Mouse (Mus musculus) kidney, postnatal 0 days (tissue): Measurements from ENCODE around the gene Ppp1r1b. TPM values are rescaled to one million over a fixed set of nuclear protein-coding genes. Genes with fewer than 3 reads are reported as not detected.

ENCODE experiments used
- ATAC-seq: fragments of 200-750 bp; cut with Nextera tagmentation; replicated peaks from 2 replicates; pipeline ENCODE4 v1.8.0; 2017; ENCODE audit warnings: low read depth, moderate number of reproducible peaks, moderate TSS enrichment, moderate library complexity; ENCODE audit not compliant: low FRiP score
- DNase-seq: peaks from one replicate; pipeline ENCODE4 v3.0.0-alpha.2; 2016; ENCODE audit warnings: low spot score
- H3K27ac ChIP-seq: fragments of 300-500 bp; sonication (generic); 2 replicates; pipeline ENCODE4 v1.5.1; 2014; ENCODE audit warnings: mild to moderate bottlenecking
- H3K27me3 ChIP-seq: fragments of 300-500 bp; sonication (generic); 2 replicates; pipeline ENCODE4 v1.6.1; 2014; ENCODE audit warnings: low read length, mixed read lengths; ENCODE audit not compliant: insufficient read depth
- H3K36me3 ChIP-seq: fragments of 300-500 bp; sonication (generic); 2 replicates; pipeline ENCODE4 v1.6.1; 2014; ENCODE audit warnings: low read length, mixed read lengths; ENCODE audit not compliant: insufficient read depth
- H3K4me1 ChIP-seq: fragments of 300-500 bp; sonication (generic); replicated peaks from 2 replicates; pipeline ENCODE4 v1.6.1; 2014; ENCODE audit warnings: antibody characterized with exemption, low read length, mixed read lengths; ENCODE audit not compliant: insufficient read depth
- H3K4me2 ChIP-seq: fragments of 300-500 bp; sonication (generic); 2 replicates; pipeline ENCODE4 v1.6.1; 2014; ENCODE audit warnings: mild to moderate bottlenecking, low read length, moderate library complexity, mixed read lengths
- H3K4me3 ChIP-seq: fragments of 300-500 bp; sonication (generic); replicated peaks from 2 replicates; pipeline ENCODE4 v1.5.1; 2014; ENCODE audit warnings: low read depth, low read length
- H3K9ac ChIP-seq: fragments of 300-500 bp; sonication (generic); 2 replicates; pipeline ENCODE4 v1.6.1; 2014; ENCODE audit warnings: low read depth, low read length
- H3K9me3 ChIP-seq: fragments of 300-500 bp; sonication (generic); replicated peaks from 2 replicates; pipeline ENCODE4 v1.6.1; 2016; ENCODE audit warnings: low read length, inconsistent platforms, mixed read lengths
- CTCF ChIP-seq: IDR thresholded peaks from 2 replicates; pipeline ENCODE4 v1.5.1; 2016; ENCODE audit warnings: antibody characterized with exemption, low read depth, mild to moderate bottlenecking, moderate library complexity
- WGBS: fragments of 180-500 bp; shearing (Covaris S2); extraction: QIAGEN DNeasy Blood & Tissue Kit; methylation state at CpG from one replicate; pipeline ENCODE4 v1.1.7; 2014; 5-methylcytosine and 5-hydroxymethylcytosine counted together
- polyA plus RNA-seq: library from polyadenylated mRNA; unstranded; fragments of >200 nt; fragmentation: Nextera tagmentation; extraction: Ambion mirVana; gene quantifications from 2 replicates; pipeline ENCODE4 v1.2.1, GENCODE M21; 2015

The Ppp1r1b gene
- polyA plus RNA-seq, 1 experiment from 2014 or later: 12.1 TPM

- Histone ChIP-seq H3K4me1 (no peaks in the 10 kb centered on the region), H3K9me3 (no peaks in the 10 kb centered on the region), H3K36me3 (peaks cover 13% of the 10 kb centered on the region), H3K9ac (no peak overlapping the region), H3K27me3 (no peaks in the 10 kb centered on the region), H3K27ac (no peak overlapping the region), H3K4me2 (no peak overlapping the region), H3K4me3 (no peak overlapping the region)
- ATAC-seq (no peak), DNase-seq (no peak)
- 94% methylated on average over 2 of the region's 2 CpGs for WGBS
- TF ChIP-seq CTCF: no peak
Measured at GRCm38 (mm10) chr11:98370588-98370987, 22.4 kb downstream of the Ppp1r1b start.

- WGBS: 54% methylated on average over 10 of the region's 10 CpGs
- no peak overlapping the region for H3K4me3 ChIP-seq
- no peak overlapping the region for H3K9ac ChIP-seq
- no peak for DNase-seq
- ATAC-seq: no peak
- H3K4me1 ChIP-seq: no peaks in the 10 kb centered on the region
- no peak overlapping the region for H3K4me2 ChIP-seq
- no peak overlapping the region for H3K27ac ChIP-seq
- no peaks in the 10 kb centered on the region for H3K27me3 ChIP-seq
- no peaks in the 10 kb centered on the region for H3K9me3 ChIP-seq
- H3K36me3 ChIP-seq: peaks cover 23% of the 10 kb centered on the region
- no peak for TF ChIP-seq CTCF
Measured at GRCm38 (mm10) chr11:98371556-98372240, 23.5 kb downstream of the Ppp1r1b start.

- ATAC-seq (no peak), DNase-seq (peak; percentile 86)
- WGBS: 5% methylated on average over 2 of the region's 2 CpGs
- peaks cover 30% of the 10 kb centered on the region for H3K36me3 ChIP-seq
- peak; percentile 95 for TF ChIP-seq CTCF
- H3K4me3 ChIP-seq: no peak overlapping the region
- H3K4me2 ChIP-seq: no peak overlapping the region
- H3K9me3 ChIP-seq: no peaks in the 10 kb centered on the region
- H3K9ac ChIP-seq: no peak overlapping the region
- H3K27ac ChIP-seq: no peak overlapping the region
- H3K27me3 ChIP-seq: no peaks in the 10 kb centered on the region
- H3K4me1 ChIP-seq: no peaks in the 10 kb centered on the region
Measured at GRCm38 (mm10) chr11:98372406-98372805, 24.2 kb downstream of the Ppp1r1b start.

- no peaks in the 10 kb centered on the region for H3K4me1 ChIP-seq
- no peak for DNase-seq
- H3K9me3 ChIP-seq: no peaks in the 10 kb centered on the region
- H3K27me3 ChIP-seq: no peaks in the 10 kb centered on the region
- H3K27ac ChIP-seq: no peak overlapping the region
- H3K9ac ChIP-seq: no peak overlapping the region
- H3K4me3 ChIP-seq: no peak overlapping the region
- no peak overlapping the region for H3K4me2 ChIP-seq
- TF ChIP-seq CTCF: no peak
- H3K36me3 ChIP-seq: peaks cover 39% of the 10 kb centered on the region
- no peak for ATAC-seq
- WGBS: 93% methylated on average over 6 of the region's 6 CpGs
Measured at GRCm38 (mm10) chr11:98373244-98373643, 25.0 kb downstream of the Ppp1r1b start.

- Histone ChIP-seq H3K27ac (no peak overlapping the region), H3K4me1 (no peaks in the 10 kb centered on the region), H3K36me3 (peaks cover 49% of the 10 kb centered on the region), H3K27me3 (no peaks in the 10 kb centered on the region), H3K4me3 (no peak overlapping the region), H3K9me3 (no peaks in the 10 kb centered on the region), H3K9ac (no peak overlapping the region), H3K4me2 (no peak overlapping the region)
- WGBS: 72% methylated on average over 8 of the region's 8 CpGs
- ATAC-seq: no peak
- no peak for DNase-seq
- no peak for TF ChIP-seq CTCF
Measured at GRCm38 (mm10) chr11:98374266-98374665, 26.1 kb downstream of the Ppp1r1b start.

GRCm38 (mm10) chr11:98376756-98377155, 28.6 kb downstream of the Ppp1r1b start:
- TF ChIP-seq CTCF: no peak
- peaks cover 55% of the 10 kb centered on the region for H3K36me3 ChIP-seq
- ATAC-seq (no peak), DNase-seq (no peak)
- WGBS: 77% methylated on average over 5 of the region's 5 CpGs
- H3K9me3 ChIP-seq: no peaks in the 10 kb centered on the region
- no peaks in the 10 kb centered on the region for H3K4me1 ChIP-seq
- no peak overlapping the region for H3K9ac ChIP-seq
- no peak overlapping the region for H3K27ac ChIP-seq
- H3K4me2 ChIP-seq: no peak overlapping the region
- no peaks in the 10 kb centered on the region for H3K27me3 ChIP-seq
- no peak overlapping the region for H3K4me3 ChIP-seq

- Histone ChIP-seq H3K4me3 (no peak overlapping the region), H3K4me1 (no peaks in the 10 kb centered on the region), H3K36me3 (peaks cover 55% of the 10 kb centered on the region), H3K4me2 (no peak overlapping the region), H3K9ac (no peak overlapping the region), H3K27me3 (no peaks in the 10 kb centered on the region), H3K27ac (no peak overlapping the region), H3K9me3 (no peaks in the 10 kb centered on the region)
- no peak for TF ChIP-seq CTCF
- ATAC-seq (no peak), DNase-seq (no peak)
- 82% methylated on average over 11 of the region's 11 CpGs for WGBS
Measured at GRCm38 (mm10) chr11:98377787-98378186, 29.6 kb downstream of the Ppp1r1b start.
